Mouse (Mus musculus) erythroblast, embryonic 14.5 days (primary cell): Measurements from ENCODE around the gene Scaper.

Experiments used
- GATA1 ChIP-seq: IDR thresholded peaks from 2 replicates; pipeline ENCODE4 v1.6.1; 2012; ENCODE audit warnings: low read length, inconsistent platforms, mixed read lengths
- TAL1 ChIP-seq: IDR thresholded peaks from 3 replicates; pipeline ENCODE4 v1.6.1; 2012; ENCODE audit warnings: low read length, inconsistent platforms, mixed read lengths

DNA sequence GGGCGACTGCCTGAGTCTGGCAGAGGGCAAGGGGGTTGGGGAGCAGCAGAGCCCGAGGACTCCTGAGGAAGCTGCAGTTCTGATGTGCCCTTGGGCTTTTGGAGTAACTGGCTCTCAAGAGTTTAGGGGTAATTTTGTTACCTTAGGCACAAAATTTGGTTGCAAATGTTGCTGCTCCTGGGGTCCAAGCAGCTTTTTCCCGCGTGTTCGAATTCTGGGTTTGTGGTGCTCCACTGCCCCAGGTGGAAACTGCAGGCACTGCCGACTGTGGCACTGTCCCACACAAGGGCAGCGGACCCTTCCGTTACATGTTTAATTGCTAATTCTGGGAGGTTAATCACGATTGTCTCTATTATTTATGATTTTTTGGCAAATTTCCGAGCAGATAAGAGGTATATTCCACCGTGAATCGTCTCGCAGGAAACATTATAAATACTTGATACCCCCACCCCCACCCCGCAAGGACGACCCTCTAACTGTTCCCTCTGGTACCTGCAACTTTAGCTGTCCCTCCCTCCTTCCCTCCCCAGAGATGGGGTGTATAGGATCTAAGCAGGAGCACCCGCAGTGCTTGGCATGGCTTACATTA lies 388.5 kb downstream of the Scaper start:
- TF ChIP-seq TAL1 (no peak), GATA1 (no peak)
